Mouse (Mus musculus) hindbrain, postnatal 0 days (tissue): ENCODE measurements around the gene Chmp2a. TPM values are rescaled to one million over a fixed set of nuclear protein-coding genes. Genes with fewer than 3 reads are reported as not detected.

Experiments used
- ATAC-seq: fragments of 200-750 bp; cut with Nextera tagmentation; 2 replicates; pipeline ENCODE4 v1.8.0; 2017; ENCODE audit warnings: mild to moderate bottlenecking, moderate TSS enrichment, moderate library complexity
- DNase-seq: peaks from one replicate; pipeline ENCODE4 v3.0.0-alpha.2; 2015; ENCODE audit warnings: low spot score
- H3K27ac ChIP-seq: fragments of 300-500 bp; sonication (generic); 2 replicates; pipeline ENCODE4 v1.5.1; 2014; ENCODE audit warnings: mild to moderate bottlenecking
- H3K27me3 ChIP-seq: fragments of 300-500 bp; sonication (generic); 2 replicates; pipeline ENCODE4 v1.6.1; 2014; ENCODE audit warnings: low read length, mixed read lengths; ENCODE audit not compliant: insufficient read depth
- H3K36me3 ChIP-seq: fragments of 300-500 bp; sonication (generic); 2 replicates; pipeline ENCODE4 v1.6.1; 2014; ENCODE audit warnings: low read length, mixed read lengths; ENCODE audit not compliant: insufficient read depth
- H3K4me1 ChIP-seq: fragments of 300-500 bp; sonication (generic); 2 replicates; pipeline ENCODE4 v1.6.1; 2014; ENCODE audit warnings: antibody characterized with exemption, low read length, mixed read lengths; ENCODE audit not compliant: insufficient read depth
- H3K4me2 ChIP-seq: fragments of 300-500 bp; sonication (generic); 2 replicates; pipeline ENCODE4 v1.6.1; 2014; ENCODE audit warnings: low read depth, mild to moderate bottlenecking, low read length, moderate library complexity, mixed read lengths
- H3K4me3 ChIP-seq: fragments of 300-500 bp; sonication (generic); 2 replicates; pipeline ENCODE4 v1.5.1; 2014; ENCODE audit warnings: low read length
- H3K9ac ChIP-seq: fragments of 300-500 bp; sonication (generic); replicated peaks from 2 replicates; pipeline ENCODE4 v1.6.1; 2014; ENCODE audit warnings: mild to moderate bottlenecking, low read length, moderate library complexity, mixed read lengths
- H3K9me3 ChIP-seq: fragments of 300-500 bp; sonication (generic); 2 replicates; pipeline ENCODE4 v1.6.1; 2016; ENCODE audit warnings: low read length, mixed read lengths
- CTCF ChIP-seq: IDR thresholded peaks from 2 replicates; pipeline ENCODE4 v1.5.1; 2016; ENCODE audit warnings: antibody characterized with exemption, control low read depth, low read depth
- WGBS: fragments of 180-500 bp; shearing (Covaris S2); extraction: QIAGEN DNeasy Blood & Tissue Kit; methylation state at CpG from one replicate; pipeline ENCODE4 v1.1.7; 2014; 5-methylcytosine and 5-hydroxymethylcytosine counted together
- polyA plus RNA-seq: library from polyadenylated mRNA; unstranded; fragments of >200 nt; fragmentation: Nextera tagmentation; extraction: Ambion mirVana; gene quantifications from 2 replicates; pipeline ENCODE4 v1.2.1, GENCODE M21; 2015
- total RNA-seq: library from RNA; depleted of rRNA; stranded (reverse); fragments of >200 nt; gene quantifications from 2 replicates; pipeline ENCODE4 v1.2.3, GENCODE M21; 2014; rRNA removed

The Chmp2a gene
- total and polyA plus RNA-seq, 2 experiments from 2014 or later: 68.0 to 188 TPM

DNA sequence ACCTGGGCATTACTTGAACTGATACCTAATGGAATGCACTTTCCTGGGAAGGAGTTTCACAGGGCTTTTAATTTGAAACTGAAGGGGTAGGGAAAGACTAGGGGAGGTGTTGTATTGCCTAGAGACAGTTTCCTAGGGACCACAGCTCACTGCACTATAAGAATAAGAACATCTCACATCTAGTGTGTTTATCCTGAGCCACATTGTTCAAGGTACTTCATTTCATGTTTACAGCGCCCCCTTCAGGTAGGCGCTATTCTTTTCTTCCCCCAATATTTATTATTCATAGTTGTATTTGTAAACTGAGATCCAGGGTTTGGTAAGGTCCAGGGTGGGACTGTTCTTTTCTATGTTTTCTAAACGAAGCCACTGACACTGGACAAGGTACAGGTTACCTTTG, 42.4 kb downstream of the Chmp2a start:
- H3K36me3 ChIP-seq: no peaks in the 10 kb centered on the region

GRCm38 (mm10) chr7:12987409-12988189, 47.0 kb downstream of the Chmp2a start:
- H3K27me3 ChIP-seq: no peaks in the 10 kb centered on the region
- WGBS: 86% methylated on average over 8 of the region's 8 CpGs
- no peaks in the 10 kb centered on the region for H3K4me1 ChIP-seq
- H3K36me3 ChIP-seq: no peaks in the 10 kb centered on the region
- no peak for TF ChIP-seq CTCF
- H3K9me3 ChIP-seq: no peaks in the 10 kb centered on the region
- no peak overlapping the region for H3K4me2 ChIP-seq
- DNase-seq (no peak), ATAC-seq (no peak)
- H3K27ac ChIP-seq: no peak overlapping the region
- no peak overlapping the region for H3K4me3 ChIP-seq
- H3K9ac ChIP-seq: no peak overlapping the region

More for the DNA sequence above, 42.4 kb downstream of the Chmp2a start:
- H3K9me3 ChIP-seq: no peaks in the 10 kb centered on the region
- peak; percentile 46 for TF ChIP-seq CTCF
- no peak overlapping the region for H3K9ac ChIP-seq
- H3K4me1 ChIP-seq: no peaks in the 10 kb centered on the region
- no peak for DNase-seq
- no peak for ATAC-seq
- H3K27ac ChIP-seq: no peak overlapping the region
- no peak overlapping the region for H3K4me3 ChIP-seq
- no peak overlapping the region for H3K4me2 ChIP-seq
- H3K27me3 ChIP-seq: no peaks in the 10 kb centered on the region
- 6% methylated on average over 3 of the region's 3 CpGs for WGBS

- WGBS: 87% methylated on average over 8 of the region's 8 CpGs
- TF ChIP-seq CTCF: no peak
- Histone ChIP-seq H3K9me3 (no peaks in the 10 kb centered on the region), H3K27me3 (no peaks in the 10 kb centered on the region), H3K4me1 (no peaks in the 10 kb centered on the region), H3K27ac (no peak overlapping the region), H3K9ac (no peak overlapping the region), H3K4me3 (no peak overlapping the region), H3K4me2 (no peak overlapping the region), H3K36me3 (no peaks in the 10 kb centered on the region)
- no peak for DNase-seq
- no peak for ATAC-seq
Observed at GRCm38 (mm10) chr7:12986906-12987305, 47.7 kb downstream of the Chmp2a start.

DNA sequence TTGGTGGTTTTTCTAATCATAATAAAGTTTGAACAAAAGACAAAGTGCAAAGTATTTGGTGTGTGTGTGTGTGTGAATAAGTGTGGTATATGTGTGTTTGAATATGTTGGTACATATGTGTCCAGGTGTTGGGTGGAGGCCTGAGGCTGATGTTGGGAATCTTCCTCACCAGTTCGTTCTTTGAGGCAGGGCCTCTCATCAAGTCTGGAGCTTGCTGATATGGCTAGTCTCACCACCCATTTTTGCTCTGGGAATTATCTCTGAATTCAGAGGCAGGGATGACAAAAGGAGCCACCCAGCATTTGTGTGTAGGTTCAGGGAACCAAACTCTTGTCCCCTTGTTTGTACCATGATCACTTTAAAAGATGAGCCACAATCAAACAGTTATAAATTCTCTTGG, 48.9 kb downstream of the Chmp2a start:
- H3K27ac ChIP-seq: no peak overlapping the region
- no peaks in the 10 kb centered on the region for H3K9me3 ChIP-seq
- 85% methylated on average over 1 of the region's 1 CpGs for WGBS
- H3K4me3 ChIP-seq: no peak overlapping the region
- no peak overlapping the region for H3K4me2 ChIP-seq
- no peaks in the 10 kb centered on the region for H3K4me1 ChIP-seq
- no peaks in the 10 kb centered on the region for H3K27me3 ChIP-seq
- no peaks in the 10 kb centered on the region for H3K36me3 ChIP-seq
- TF ChIP-seq CTCF: no peak
- no peak for DNase-seq
- no peak overlapping the region for H3K9ac ChIP-seq
- ATAC-seq: no peak

Other genes with a start within 250 kb of the Chmp2a start
- gene Zscan18, start 231.2 kb downstream of the Chmp2a start, total RNA-seq: 17.3 and 18.1 TPM in 2 replicates
- 19.6 and 20.0 TPM in 2 replicates for gene Zscan18, start 231.2 kb downstream of the Chmp2a start, polyA plus RNA-seq
- gene Zfp329, start 215.9 kb downstream of the Chmp2a start, total RNA-seq: 10.7 and 14.8 TPM in 2 replicates
- 17.1 and 17.2 TPM in 2 replicates for gene Zfp329, start 215.9 kb downstream of the Chmp2a start, polyA plus RNA-seq
- gene Zfp110, start 200.0 kb downstream of the Chmp2a start, total RNA-seq: 15.2 and 31.8 TPM in 2 replicates
- 16.6 and 18.1 TPM in 2 replicates for gene Zfp110, start 200.0 kb downstream of the Chmp2a start, polyA plus RNA-seq
- 7.7 and 10.7 TPM in 2 replicates for gene Zfp128, start 153.6 kb downstream of the Chmp2a start, total RNA-seq
- 1.9 and 2.1 TPM in 2 replicates for gene Zfp128, start 153.6 kb downstream of the Chmp2a start, polyA plus RNA-seq
- 7.4 and 7.7 TPM in 2 replicates for gene Zscan22, start 137.0 kb downstream of the Chmp2a start, total RNA-seq
- gene Zscan22, start 137.0 kb downstream of the Chmp2a start, polyA plus RNA-seq: 2.5 and 2.9 TPM in 2 replicates
- 1,864 and 2,267 TPM in 2 replicates for gene Rps5, start 112.5 kb downstream of the Chmp2a start, total RNA-seq
- gene Rps5, start 112.5 kb downstream of the Chmp2a start, polyA plus RNA-seq: 646 and 658 TPM in 2 replicates
- 2.5 and 3.0 TPM in 2 replicates for gene Rnf225, start 107.4 kb downstream of the Chmp2a start, total RNA-seq
- gene Rnf225, start 107.4 kb downstream of the Chmp2a start, polyA plus RNA-seq: 1.1 TPM in 2 replicates
- gene Zfp324, start 69.0 kb downstream of the Chmp2a start, total RNA-seq: 25.5 and 30.1 TPM in 2 replicates
- 6.8 and 7.1 TPM in 2 replicates for gene Zfp324, start 69.0 kb downstream of the Chmp2a start, polyA plus RNA-seq
- 8.9 and 10.9 TPM in 2 replicates for gene Zfp446, start 57.0 kb downstream of the Chmp2a start, total RNA-seq
- gene Zfp446, start 57.0 kb downstream of the Chmp2a start, polyA plus RNA-seq: 7.6 and 7.9 TPM in 2 replicates
- gene Slc27a5, start 36.6 kb downstream of the Chmp2a start, total RNA-seq: 1.1 and 1.7 TPM in 2 replicates
- gene Slc27a5, start 36.6 kb downstream of the Chmp2a start, polyA plus RNA-seq: 0.29 and 0.30 TPM in 2 replicates
- 483 and 563 TPM in 2 replicates for gene Trim28, start 35.7 kb downstream of the Chmp2a start, total RNA-seq
- gene Trim28, start 35.7 kb downstream of the Chmp2a start, polyA plus RNA-seq: 176 and 184 TPM in 2 replicates
- gene Zbtb45, start 24.8 kb downstream of the Chmp2a start, total RNA-seq: 41.6 and 47.6 TPM in 2 replicates
- 23.9 and 24.6 TPM in 2 replicates for gene Zbtb45, start 24.8 kb downstream of the Chmp2a start, polyA plus RNA-seq
- gene Ube2m, start 3.5 kb upstream of the Chmp2a start, total RNA-seq: 320 and 345 TPM in 2 replicates
- 140 and 153 TPM in 2 replicates for gene Ube2m, start 3.5 kb upstream of the Chmp2a start, polyA plus RNA-seq
- 9.6 and 11.5 TPM in 2 replicates for gene Mzf1, start 20.0 kb upstream of the Chmp2a start, total RNA-seq
- gene Mzf1, start 20.0 kb upstream of the Chmp2a start, polyA plus RNA-seq: 7.7 and 8.7 TPM in 2 replicates
- gene Vmn1r85, start 60.4 kb upstream of the Chmp2a start, total RNA-seq: 0.43 and 0.58 TPM in 2 replicates
- gene Vmn1r85, start 60.4 kb upstream of the Chmp2a start, polyA plus RNA-seq: 0.25 and 0.28 TPM in 2 replicates
- gene Vmn1r86, start 85.1 kb upstream of the Chmp2a start, total RNA-seq: not detected in 2 replicates
- gene Vmn1r86, start 85.1 kb upstream of the Chmp2a start, polyA plus RNA-seq: not detected in 2 replicates
- gene Vmn1r87, start 105.3 kb upstream of the Chmp2a start, total RNA-seq: not detected in 2 replicates
- gene Vmn1r87, start 105.3 kb upstream of the Chmp2a start, polyA plus RNA-seq: not detected in 2 replicates
- not detected in 2 replicates for gene Vmn1r88, start 124.8 kb upstream of the Chmp2a start, total RNA-seq
- 0.01 TPM in 1 of 2 replicates, not detected in the other for gene Vmn1r88, start 124.8 kb upstream of the Chmp2a start, polyA plus RNA-seq
- not detected in 2 replicates for gene Vmn1r89, start 178.2 kb upstream of the Chmp2a start, total RNA-seq
- gene Vmn1r89, start 178.2 kb upstream of the Chmp2a start, polyA plus RNA-seq: not detected in 2 replicates
- gene Lig1, start 242.5 kb upstream of the Chmp2a start, total RNA-seq: 11.9 TPM in 2 replicates
- 41.7 and 45.4 TPM in 2 replicates for gene Lig1, start 242.5 kb upstream of the Chmp2a start, polyA plus RNA-seq
- gene Zswim9, start 243.9 kb upstream of the Chmp2a start, total RNA-seq: 7.2 and 7.9 TPM in 2 replicates
- gene Zswim9, start 243.9 kb upstream of the Chmp2a start, polyA plus RNA-seq: 7.3 and 8.6 TPM in 2 replicates